Mouse (Mus musculus) neural tube, embryonic 11.5 days (tissue): ENCODE data around the gene Grid1. TPM values are rescaled to one million over a fixed set of nuclear protein-coding genes. Genes with fewer than 3 reads are reported as not detected.

Experiments
- ATAC-seq: fragments of 200-750 bp; cut with Nextera tagmentation; 2 replicates; pipeline ENCODE4 v1.8.0; 2017; ENCODE audit warnings: moderate number of reproducible peaks, mild to moderate bottlenecking, moderate TSS enrichment, moderate library complexity; ENCODE audit not compliant: insufficient read depth, low FRiP score, low TSS enrichment
- DNase-seq: peaks from one replicate; pipeline ENCODE4 v3.0.0-alpha.2; 2015; ENCODE audit warnings: low spot score
- H3K27ac ChIP-seq: fragments of 300-500 bp; sonication (generic); 2 replicates; pipeline ENCODE4 v1.5.1; 2014; ENCODE audit warnings: low read depth, mild to moderate bottlenecking, low read length
- H3K27me3 ChIP-seq: fragments of 300-500 bp; sonication (generic); 2 replicates; pipeline ENCODE4 v1.6.1; 2014; ENCODE audit warnings: mild to moderate bottlenecking, low read length, mixed read lengths; ENCODE audit not compliant: control insufficient read depth, insufficient read depth
- H3K36me3 ChIP-seq: fragments of 300-500 bp; sonication (generic); 2 replicates; pipeline ENCODE4 v1.6.1; 2014; ENCODE audit warnings: mild to moderate bottlenecking, low read length, moderate library complexity, mixed read lengths; ENCODE audit not compliant: control insufficient read depth, insufficient read depth
- H3K4me1 ChIP-seq: fragments of 300-500 bp; sonication (generic); 2 replicates; pipeline ENCODE4 v1.6.1; 2014; ENCODE audit warnings: low read length, mixed read lengths; ENCODE audit not compliant: control insufficient read depth, insufficient read depth
- H3K4me2 ChIP-seq: fragments of 300-500 bp; sonication (generic); 2 replicates; pipeline ENCODE4 v1.6.1; 2014; ENCODE audit warnings: low read depth, mild to moderate bottlenecking, moderate library complexity
- H3K4me3 ChIP-seq: fragments of 300-500 bp; sonication (generic); 2 replicates; pipeline ENCODE4 v1.5.1; 2014; ENCODE audit warnings: low read depth, low read length
- H3K9ac ChIP-seq: fragments of 300-500 bp; sonication (generic); 2 replicates; pipeline ENCODE4 v1.6.1; 2014; ENCODE audit warnings: mild to moderate bottlenecking, low read length
- H3K9me3 ChIP-seq: fragments of 300-500 bp; sonication (generic); 2 replicates; pipeline ENCODE4 v1.6.1; 2016; ENCODE audit warnings: low read length; ENCODE audit not compliant: control insufficient read depth
- WGBS: fragments of 180-500 bp; shearing (Covaris S2); extraction: QIAGEN DNeasy Blood & Tissue Kit; methylation state at CpG from one replicate; pipeline ENCODE4 v1.1.7; 2014; 5-methylcytosine and 5-hydroxymethylcytosine counted together
- microRNA counts: library from miRNA; unstranded; fragments of <30 nt; microRNA quantifications from one replicate; lab custom pipeline; 2015
- microRNA-seq: library from miRNA; unstranded; fragments of <30 nt; microRNA quantifications from one replicate; pipeline ENCODE4, GENCODE M21; 2016
- polyA plus RNA-seq: library from polyadenylated mRNA; unstranded; fragments of >200 nt; fragmentation: Nextera tagmentation; extraction: Ambion mirVana; gene quantifications from 2 replicates; pipeline ENCODE4 v1.2.1, GENCODE M21; 2014

Gene Grid1
- polyA plus RNA-seq, 1 experiment from 2014 or later, result 1.7 TPM

DNA sequence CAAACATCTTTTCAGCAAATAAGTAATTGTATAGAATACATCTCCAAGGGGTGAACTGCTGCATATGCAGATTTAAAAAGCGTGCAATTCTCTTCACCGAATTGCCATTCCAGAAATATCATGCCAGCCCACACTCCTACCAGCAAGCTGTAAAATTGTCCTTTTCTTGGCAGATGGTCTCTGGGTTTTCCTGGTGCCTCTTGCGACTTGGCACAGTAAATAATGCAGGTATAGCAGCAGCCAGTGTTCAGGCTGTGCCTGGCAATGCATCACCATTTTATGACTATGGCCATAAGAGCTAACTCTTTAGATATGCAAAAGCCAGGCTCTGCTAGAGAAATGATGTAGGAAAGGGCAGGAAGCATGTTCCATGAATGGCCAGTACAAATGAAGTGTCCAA, 734.4 kb downstream of the Grid1 start:
- Histone ChIP-seq H3K4me1 (no peaks in the 10 kb centered on the region), H3K27me3 (no peaks in the 10 kb centered on the region), H3K9ac (no peak overlapping the region), H3K36me3 (no peaks in the 10 kb centered on the region), H3K4me2 (no peak overlapping the region), H3K27ac (no peak overlapping the region), H3K9me3 (no peaks in the 10 kb centered on the region), H3K4me3 (no peak overlapping the region)
- ATAC-seq, result no peak
- no peak for DNase-seq
- 83% methylated on average over 3 of the region's 3 CpGs for WGBS

- ATAC-seq (no peak), DNase-seq (no peak)
- no peaks in the 10 kb centered on the region for H3K4me1 ChIP-seq
- H3K4me2 ChIP-seq, result no peak overlapping the region
- H3K9me3 ChIP-seq, result no peaks in the 10 kb centered on the region
- WGBS, result 91% methylated on average over 3 of the region's 3 CpGs
- H3K9ac ChIP-seq, result no peak overlapping the region
- H3K4me3 ChIP-seq, result no peak overlapping the region
- H3K36me3 ChIP-seq, result no peaks in the 10 kb centered on the region
- no peaks in the 10 kb centered on the region for H3K27me3 ChIP-seq
- H3K27ac ChIP-seq, result no peak overlapping the region
These were observed 741.5 kb downstream of the Grid1 start for GRCm38 (mm10) chr14:35561244-35561893.

DNA sequence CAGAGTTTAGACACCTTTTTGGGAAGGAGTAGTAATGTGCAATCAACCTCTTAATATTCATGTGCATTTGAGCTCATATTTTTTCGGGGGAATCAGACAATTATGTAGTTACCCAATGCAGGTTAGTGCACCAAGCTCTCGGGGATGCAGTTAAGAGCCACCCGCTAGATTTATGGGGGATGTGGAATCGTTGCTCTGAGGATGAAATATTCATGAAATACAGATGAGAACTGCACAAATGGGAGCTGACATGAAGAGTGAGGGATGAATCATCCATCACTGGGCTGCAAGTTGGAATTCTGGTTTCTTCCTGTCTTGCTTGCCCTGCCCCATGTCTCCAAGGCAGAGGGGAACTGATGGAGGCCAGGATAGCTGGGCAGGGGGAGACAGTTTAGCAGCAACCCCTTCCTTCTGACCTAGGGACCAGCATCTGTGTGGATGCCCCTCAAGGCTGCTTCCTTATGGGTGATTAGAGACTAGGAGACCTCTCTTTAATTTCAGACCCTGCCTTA, 753.1 kb downstream of the Grid1 start:
- ATAC-seq (no peak), DNase-seq (no peak)
- Histone ChIP-seq H3K27ac (no peak overlapping the region), H3K4me1 (no peaks in the 10 kb centered on the region), H3K9me3 (no peaks in the 10 kb centered on the region), H3K4me3 (no peak overlapping the region), H3K27me3 (no peaks in the 10 kb centered on the region), H3K9ac (no peak overlapping the region), H3K36me3 (no peaks in the 10 kb centered on the region), H3K4me2 (no peak overlapping the region)
- WGBS, result 79% methylated on average over 4 of the region's 4 CpGs

- H3K27me3 ChIP-seq, result no peaks in the 10 kb centered on the region
- H3K9me3 ChIP-seq, result no peaks in the 10 kb centered on the region
- DNase-seq (no peak), ATAC-seq (no peak)
- no peak overlapping the region for H3K4me2 ChIP-seq
- H3K4me3 ChIP-seq, result no peak overlapping the region
- H3K27ac ChIP-seq, result no peak overlapping the region
- H3K4me1 ChIP-seq, result no peaks in the 10 kb centered on the region
- no peaks in the 10 kb centered on the region for H3K36me3 ChIP-seq
- H3K9ac ChIP-seq, result no peak overlapping the region
- 65% methylated on average over 2 of the region's 2 CpGs for WGBS
These were observed 754.6 kb downstream of the Grid1 start for GRCm38 (mm10) chr14:35574489-35574888.

GRCm38 (mm10) chr14:35575285-35575684, 755.4 kb downstream of the Grid1 start:
- no peaks in the 10 kb centered on the region for H3K27me3 ChIP-seq
- no peak for ATAC-seq
- H3K9ac ChIP-seq, result no peak overlapping the region
- H3K9me3 ChIP-seq, result no peaks in the 10 kb centered on the region
- H3K36me3 ChIP-seq, result no peaks in the 10 kb centered on the region
- H3K4me1 ChIP-seq, result no peaks in the 10 kb centered on the region
- no peak overlapping the region for H3K4me2 ChIP-seq
- DNase-seq, result no peak
- 71% methylated on average over 6 of the region's 6 CpGs for WGBS
- H3K27ac ChIP-seq, result no peak overlapping the region
- no peak overlapping the region for H3K4me3 ChIP-seq

DNA sequence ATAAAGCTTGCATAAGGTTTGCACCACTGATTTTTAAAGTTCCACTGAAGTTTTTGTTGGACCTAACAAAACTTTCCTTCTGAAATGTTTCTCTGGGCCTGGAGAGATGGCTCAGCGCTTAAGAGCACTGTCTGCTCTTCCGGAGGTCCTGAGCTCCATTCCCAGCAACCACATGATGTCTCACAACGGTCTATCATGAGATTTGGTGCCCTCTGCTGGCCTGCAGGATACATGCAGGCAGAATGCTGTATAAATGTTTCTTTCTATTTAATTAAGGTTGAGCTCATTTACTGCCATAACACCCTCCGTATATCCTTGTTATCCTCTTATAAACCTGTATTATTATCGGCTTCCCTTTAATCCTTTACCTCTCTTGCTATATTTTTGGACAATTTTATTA, 805.8 kb downstream of the Grid1 start:
- H3K4me3 ChIP-seq, result no peak overlapping the region

More for the DNA sequence above, 805.8 kb downstream of the Grid1 start:
- H3K4me2 ChIP-seq, result no peak overlapping the region
- no peaks in the 10 kb centered on the region for H3K27me3 ChIP-seq
- H3K9me3 ChIP-seq, result no peaks in the 10 kb centered on the region
- H3K9ac ChIP-seq, result no peak overlapping the region
- no peaks in the 10 kb centered on the region for H3K4me1 ChIP-seq
- H3K36me3 ChIP-seq, result no peaks in the 10 kb centered on the region
- DNase-seq (no peak), ATAC-seq (no peak)
- 88% methylated on average over 5 of the region's 5 CpGs for WGBS
- no peak overlapping the region for H3K27ac ChIP-seq

MicroRNAs within 50 kb of the gene (microRNA counts, 519-probe panel; counts per million panel counts)
- 171 counts per million, percentile 57 among the panel's probes with 10 or more counts for microRNA mmu-miR-346 (lab: Ali Mortazavi, UCI)

Small RNA genes lying within 50 kb of the gene (microRNA-seq; reads per million reads assigned to microRNA genes)
- 45.3 reads per million, percentile 39 among the genes with 10 or more reads in this experiment for gene Mir346

Other genes starting within 250 kb of the Grid1 start
- gene Ldb3, start 231.4 kb upstream of the Grid1 start, polyA plus RNA-seq, result 2.4 and 2.5 TPM in 2 replicates
- not detected in 2 replicates for gene Opn4, start 220.0 kb upstream of the Grid1 start, polyA plus RNA-seq
- gene Wapl, start 146.2 kb upstream of the Grid1 start, polyA plus RNA-seq, result 30.8 and 31.5 TPM in 2 replicates